Mouse (Mus musculus): ENCODE results near the gene Unk. TPM values are rescaled to one million over a fixed set of nuclear protein-coding genes. Genes with fewer than 3 reads are reported as not detected.
"Not testable (repeated sequence)": the region's sequence is repeated elsewhere in the genome, so short reads cannot be mapped to it uniquely, and the experiment has no call there.

The Unk gene
- total and polyA plus RNA-seq, 2 experiments from 2014 or later = 22.5 to 43.8 TPM

DNA sequence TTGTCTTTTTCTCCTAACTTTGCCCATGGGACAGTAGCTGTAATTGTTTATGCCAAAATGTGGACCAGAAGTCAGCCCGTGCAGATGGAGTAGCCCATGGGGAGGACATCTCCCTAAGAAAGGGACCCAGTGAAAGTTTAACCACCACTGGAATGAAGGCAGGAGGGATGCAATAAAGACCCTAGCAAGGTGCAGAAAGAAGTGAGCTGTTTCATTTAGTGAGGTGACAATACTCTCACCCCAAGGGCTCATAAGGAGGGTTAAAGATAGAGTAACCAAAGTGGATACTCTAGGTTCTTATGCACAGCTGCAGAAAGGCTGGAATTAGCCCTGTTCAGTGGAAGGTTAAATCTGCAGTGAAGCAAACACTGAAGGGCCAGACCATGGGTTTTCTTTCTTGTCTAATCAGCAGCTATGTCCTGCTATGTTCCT, 10.7 kb upstream of the Unk start:
- H3K27ac ChIP-seq (ENCODE audit: low read depth, low read length) = no peak overlapping the region
- no peak for TF ChIP-seq CTCF (IDR thresholded peaks at IDR 0.05; ENCODE audit: low read depth)
- 63% methylated on average over 1 of the region's 1 CpGs for WGBS
- DNase-seq (no peak), ATAC-seq (no peak)
- H3K4me2 ChIP-seq (ENCODE audit: low read depth) = no peak overlapping the region
- H3K9ac ChIP-seq = no peak overlapping the region
- no peak overlapping the region for H3K4me3 ChIP-seq (ENCODE audit: low read depth, low read length)
- peaks cover 22% of the 10 kb centered on the region for H3K36me3 ChIP-seq (ENCODE audit: insufficient read depth)
- no peaks in the 10 kb centered on the region for H3K27me3 ChIP-seq (ENCODE audit: insufficient read depth, low read length)
- no peaks in the 10 kb centered on the region for H3K9me3 ChIP-seq (ENCODE audit: low read length)
- peaks cover 4% of the 10 kb centered on the region; the same call in 1 of the 2 replicates for H3K4me1 ChIP-seq (ENCODE audit: insufficient read depth)

DNA sequence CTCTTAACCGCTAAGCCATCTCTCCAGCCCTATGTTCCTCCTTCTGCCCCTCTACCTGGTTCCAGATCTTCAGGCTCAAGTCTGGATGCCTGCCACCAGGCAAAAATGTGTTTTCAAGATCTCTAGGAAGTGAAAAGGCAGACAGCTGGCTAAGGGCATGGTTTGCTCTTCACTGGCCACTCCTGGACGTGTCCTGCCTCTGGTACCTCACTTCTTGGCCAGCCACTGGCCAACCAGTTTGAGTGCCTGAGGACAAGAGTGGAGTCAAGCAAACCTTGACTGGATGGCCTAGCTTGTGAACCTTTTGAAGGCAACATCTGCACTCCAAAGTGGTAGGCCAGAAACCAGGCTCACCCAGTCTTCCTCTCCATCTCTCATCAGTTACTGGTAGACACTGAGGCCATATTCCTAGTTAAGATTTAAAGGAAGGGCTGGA, 10.1 kb upstream of the Unk start:
- Histone ChIP-seq H3K4me1 (ENCODE audit: insufficient read depth) (peaks cover 4% of the 10 kb centered on the region; the same call in 1 of the 2 replicates), H3K36me3 (ENCODE audit: insufficient read depth) (peaks cover 22% of the 10 kb centered on the region), H3K4me3 (ENCODE audit: low read depth, low read length) (no peak overlapping the region), H3K27ac (ENCODE audit: low read depth, low read length) (no peak overlapping the region), H3K9ac (no peak overlapping the region), H3K4me2 (ENCODE audit: low read depth) (no peak overlapping the region), H3K9me3 (ENCODE audit: low read length) (no peaks in the 10 kb centered on the region), H3K27me3 (ENCODE audit: insufficient read depth, low read length) (no peaks in the 10 kb centered on the region)
- TF ChIP-seq CTCF (IDR thresholded peaks at IDR 0.05; ENCODE audit: low read depth) = no peak
- WGBS = 89% methylated on average over 2 of the region's 2 CpGs
- no peak for ATAC-seq
- peak; percentile 39 for DNase-seq

DNA sequence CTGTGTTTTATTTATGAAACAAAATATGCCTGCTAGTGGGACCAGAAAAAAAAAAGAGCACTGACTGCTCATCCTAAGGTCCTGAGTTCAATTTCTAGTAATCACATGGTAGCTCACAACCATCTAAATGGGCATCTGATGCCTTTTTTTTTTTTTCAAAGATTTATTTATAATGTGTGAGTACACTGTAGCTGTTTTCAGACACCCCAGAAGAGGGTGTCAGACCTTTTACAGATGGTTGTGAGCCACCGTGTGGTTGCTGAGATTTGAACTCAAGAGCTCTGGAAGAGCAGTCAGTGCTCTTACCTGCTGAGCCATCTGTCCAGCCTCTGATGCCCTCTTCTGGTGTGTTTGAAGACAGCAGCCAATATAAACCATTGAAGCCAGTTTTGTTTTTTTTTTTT, 9.6 kb upstream of the Unk start:
- Histone ChIP-seq H3K27ac (ENCODE audit: low read depth, low read length) (no peak overlapping the region), H3K4me2 (ENCODE audit: low read depth) (no peak overlapping the region; the same call in 1 of the 2 replicates)
- DNase-seq = no peak

DNA sequence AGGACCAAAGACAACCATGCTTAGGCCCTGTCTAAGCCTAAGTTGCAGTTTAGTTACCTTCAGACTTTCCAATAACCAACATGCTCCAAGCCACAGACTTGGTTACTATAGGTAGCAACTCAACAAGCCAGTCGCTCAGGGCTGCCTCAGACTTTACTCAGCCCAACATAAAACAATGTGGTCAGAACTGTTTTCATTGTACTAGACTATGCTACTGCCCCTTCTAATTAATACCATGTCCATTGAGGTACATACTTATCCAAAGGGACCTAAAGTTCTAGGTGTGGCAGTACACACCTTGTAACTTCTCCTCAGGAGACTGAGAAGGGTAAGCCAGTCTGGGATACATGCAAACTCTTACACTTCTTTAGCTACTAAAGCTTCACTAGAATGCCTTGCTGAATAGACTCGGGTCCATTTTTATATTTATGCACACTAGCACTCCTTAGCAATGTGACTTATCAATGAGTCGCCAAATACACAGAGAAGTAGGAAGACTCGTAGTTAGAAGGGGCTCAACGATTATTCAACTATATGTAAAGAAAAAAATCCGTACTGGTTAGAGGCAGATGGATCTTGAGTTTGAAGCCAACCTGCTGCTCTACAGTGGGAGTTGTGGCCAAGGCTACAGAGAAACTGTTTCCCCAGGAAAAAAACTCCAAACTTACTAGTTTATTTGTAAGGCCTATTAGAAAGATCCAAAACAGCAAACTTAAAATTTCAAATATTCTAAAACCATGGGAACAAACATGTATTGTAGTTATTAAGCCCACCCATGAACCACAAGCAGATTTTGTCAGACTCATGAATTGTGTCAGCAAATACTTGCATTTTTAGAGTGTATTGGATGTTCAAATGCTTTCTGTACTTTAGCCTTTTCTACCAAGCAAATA, 8.5 kb upstream of the Unk start:
- H3K27ac ChIP-seq (ENCODE audit: low read depth, low read length) = no peak overlapping the region
- 71% methylated on average over 6 of the region's 6 CpGs for WGBS

More for the DNA sequence above, 9.6 kb upstream of the Unk start:
- Histone ChIP-seq H3K9ac (no peak overlapping the region), H3K36me3 (ENCODE audit: insufficient read depth) (peaks cover 22% of the 10 kb centered on the region), H3K4me3 (ENCODE audit: low read depth, low read length) (no peak overlapping the region), H3K27me3 (ENCODE audit: insufficient read depth, low read length) (no peaks in the 10 kb centered on the region), H3K4me1 (ENCODE audit: insufficient read depth) (peaks cover 4% of the 10 kb centered on the region; the same call in 1 of the 2 replicates), H3K9me3 (ENCODE audit: low read length) (no peaks in the 10 kb centered on the region)
- peak; percentile 40; the same call in 1 of the 2 replicates for TF ChIP-seq CTCF (IDR thresholded peaks at IDR 0.05; ENCODE audit: low read depth)
- no peak for ATAC-seq
- 47% methylated on average over 1 of the region's 1 CpGs for WGBS

DNA sequence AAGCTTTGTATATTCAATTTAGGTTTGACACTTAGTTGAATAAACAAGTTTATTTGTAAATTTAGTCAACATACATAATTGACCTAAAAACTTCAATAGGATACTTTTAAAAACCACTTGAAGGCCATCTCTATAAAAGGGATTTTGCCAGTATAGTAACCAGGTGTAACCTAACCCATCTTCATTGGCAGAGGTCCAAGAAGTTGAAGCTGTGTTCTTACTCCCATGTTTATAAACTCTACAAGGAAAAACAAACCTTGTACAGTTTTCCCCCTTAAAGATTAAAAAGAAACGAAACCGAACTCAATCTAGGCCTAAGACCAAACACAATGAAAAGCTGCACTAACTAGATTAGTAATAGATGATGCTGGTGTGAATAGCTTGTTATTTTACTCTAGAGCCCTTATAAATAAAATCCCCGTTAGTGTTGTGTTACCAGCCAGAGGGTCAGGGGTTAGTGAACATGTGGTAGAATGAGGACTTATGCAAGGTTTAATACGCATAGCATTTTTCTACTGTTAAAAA, 7.8 kb upstream of the Unk start:
- 46% methylated on average over 4 of the region's 4 CpGs for WGBS
- Histone ChIP-seq H3K9ac (peak overlapping the region; percentile 25), H3K4me3 (ENCODE audit: low read depth, low read length) (peak overlapping the region; percentile 49), H3K27ac (ENCODE audit: low read depth, low read length) (no peak overlapping the region), H3K27me3 (ENCODE audit: insufficient read depth, low read length) (no peaks in the 10 kb centered on the region), H3K36me3 (ENCODE audit: insufficient read depth) (peaks cover 22% of the 10 kb centered on the region), H3K9me3 (ENCODE audit: low read length) (no peaks in the 10 kb centered on the region), H3K4me1 (ENCODE audit: insufficient read depth) (peaks cover 4% of the 10 kb centered on the region; the same call in 1 of the 2 replicates), H3K4me2 (ENCODE audit: low read depth) (peak overlapping the region; percentile 77)
- no peak for TF ChIP-seq CTCF (IDR thresholded peaks at IDR 0.05; ENCODE audit: low read depth)
- peak; percentile 32 for DNase-seq
- no peak for ATAC-seq

More for the DNA sequence above, 8.5 kb upstream of the Unk start:
- TF ChIP-seq CTCF (IDR thresholded peaks at IDR 0.05; ENCODE audit: low read depth) = no peak
- Histone ChIP-seq H3K4me2 (ENCODE audit: low read depth) (peak overlapping the region; percentile 77), H3K36me3 (ENCODE audit: insufficient read depth) (peaks cover 22% of the 10 kb centered on the region), H3K27me3 (ENCODE audit: insufficient read depth, low read length) (no peaks in the 10 kb centered on the region), H3K9me3 (ENCODE audit: low read length) (no peaks in the 10 kb centered on the region), H3K9ac (peak overlapping the region; percentile 14; the same call in 1 of the 2 replicates), H3K4me1 (ENCODE audit: insufficient read depth) (peaks cover 4% of the 10 kb centered on the region; the same call in 1 of the 2 replicates), H3K4me3 (ENCODE audit: low read depth, low read length) (peak overlapping the region; percentile 49)
- DNase-seq = no peak
- ATAC-seq = no peak

DNA sequence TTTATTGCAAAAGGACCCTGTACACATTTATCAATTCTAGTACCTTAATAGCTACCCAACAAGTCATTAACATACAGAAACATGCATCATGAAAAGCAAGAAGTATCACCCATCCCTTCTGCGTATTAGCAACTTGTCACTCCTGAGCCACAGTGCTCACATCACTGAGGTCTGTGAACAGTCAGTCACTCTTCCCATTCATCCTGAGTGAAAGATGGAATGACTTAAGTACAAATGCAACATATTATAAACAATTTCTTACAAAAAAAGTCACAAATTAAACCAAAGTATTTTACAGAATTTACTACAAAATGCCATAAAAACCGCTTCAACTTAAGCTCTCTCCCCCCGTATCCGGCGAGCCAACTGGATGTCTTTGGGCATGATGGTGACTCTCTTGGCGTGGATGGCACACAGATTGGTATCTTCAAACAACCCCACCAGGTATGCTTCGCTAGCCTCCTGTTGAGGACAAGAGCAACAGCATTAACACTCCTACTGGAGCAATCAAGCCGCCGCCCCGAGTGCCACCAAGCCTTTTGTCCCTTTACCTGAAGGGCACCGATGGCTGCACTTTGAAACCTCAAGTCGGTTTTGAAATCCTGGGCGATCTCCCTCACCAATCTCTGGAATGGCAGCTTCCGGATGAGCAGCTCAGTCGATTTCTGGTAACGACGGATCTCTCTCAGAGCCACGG, 6.9 kb upstream of the Unk start:
- 3% methylated on average over 18 of the region's 18 CpGs for WGBS
- not testable (repeated sequence) for H3K9me3 ChIP-seq (ENCODE audit: low read length); H3K4me1 ChIP-seq (ENCODE audit: insufficient read depth); H3K27me3 ChIP-seq (ENCODE audit: insufficient read depth, low read length); DNase-seq; ATAC-seq
- Histone ChIP-seq H3K4me2 (ENCODE audit: low read depth) (peak overlapping the region; percentile 77), H3K9ac (peak overlapping the region; percentile 100), H3K36me3 (ENCODE audit: insufficient read depth) (peaks cover 22% of the 10 kb centered on the region), H3K27ac (ENCODE audit: low read depth, low read length) (peak overlapping the region; percentile 97), H3K4me3 (ENCODE audit: low read depth, low read length) (peak overlapping the region; percentile 88)
